8 mouse cellular contexts compared by ENCODE assay signal in the genomic region with DNA sequence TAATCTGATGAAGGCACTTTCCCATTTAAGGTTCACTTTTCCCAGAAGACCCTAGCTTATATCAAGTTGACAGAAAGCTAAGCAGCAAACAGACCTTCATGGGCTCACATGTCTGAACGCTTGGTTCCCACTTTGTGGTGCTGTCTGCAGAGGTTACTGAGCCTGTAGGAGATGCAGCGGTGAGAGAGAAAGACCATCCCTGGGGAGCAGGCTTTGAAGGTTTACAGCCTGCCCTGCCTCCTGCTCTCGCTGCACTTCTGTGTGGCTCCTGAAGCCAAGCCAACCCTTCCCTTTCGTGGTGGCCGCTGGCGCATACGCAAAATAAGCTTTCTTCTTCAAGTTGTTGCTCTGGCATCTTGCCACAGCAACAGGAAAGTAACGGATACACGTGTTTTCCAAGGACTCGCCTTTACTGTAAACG. TPM values are rescaled to one million over a fixed set of nuclear protein-coding genes. Genes with fewer than 3 reads are reported as not detected.
DNase-seq lines count a peak whose midpoint lies in the region; TF ChIP-seq lines count a peak whose summit lies in the region.

Gene 4930550C14Rik, plus strand, starts transcription at position 35 of the 421 bp plus-strand sequence.

- no peaks in the 10 kb centered on the region for H3K9me3 ChIP-seq in ES-Bruce4 (replicated peaks; ENCODE audit: control insufficient read depth, insufficient read depth, low read length, poor library complexity, severe bottlenecking)

- peak; percentile 72 for DNase-seq in adrenal gland, postnatal 14 days
- DNase-seq in heart, adult 18-20 months, result peak; percentile 38 to 47
- peak; percentile 63 for DNase-seq in kidney, adult 11 months
- DNase-seq in lung, adult 18-20 months, result peak; percentile 63 to 75
- DNase-seq in retina, embryonic 14.5 days (ENCODE audit: low spot score), result peak; percentile 51
- no peak for DNase-seq in cerebellum, adult 18-20 months
- no peak for DNase-seq in layer of hippocampus, adult 18-20 months (ENCODE audit: low spot score in 2 of 2)

- TF ChIP-seq CTCF in ES-Bruce4 (IDR thresholded peaks at IDR 0.05; ENCODE audit: low read depth, low read length), result no peak

- no peak for TF ChIP-seq POLR2A in ES-Bruce4 (IDR thresholded peaks at IDR 0.05; ENCODE audit: insufficient read depth, low read length)

- peak within 1 kb of the TSS; percentile 74 for H3K27ac ChIP-seq in ES-Bruce4 (ENCODE audit: insufficient read depth, low read length)

- TF ChIP-seq EP300 in ES-Bruce4 (IDR thresholded peaks at IDR 0.05; ENCODE audit: insufficient read depth, low read depth, low read length), result no peak

- H3K27me3 ChIP-seq in ES-Bruce4 (ENCODE audit: control insufficient read depth, insufficient read depth, low read length, poor library complexity, severe bottlenecking), result no peaks in the 10 kb centered on the region

- H3K36me3 ChIP-seq in ES-Bruce4 (ENCODE audit: control insufficient read depth, insufficient read depth, low read length, poor library complexity, severe bottlenecking), result no peaks in the 10 kb centered on the region

- H3K4me3 ChIP-seq in ES-Bruce4 (ENCODE audit: low read depth, low read length), result peak within 1 kb of the TSS; percentile 27

- peak within 1 kb of the TSS; percentile 48 for H3K9ac ChIP-seq in ES-Bruce4 (ENCODE audit: low read depth, poor library complexity, severe bottlenecking)

- H3K4me1 ChIP-seq in ES-Bruce4 (ENCODE audit: control insufficient read depth, insufficient read depth, low read length), result no peaks in the 10 kb centered on the region

RNA-seq across cellular contexts. Expression of gene 4930550C14Rik, which starts in this region (rescaled TPM):
- 3.5 and 5.1 TPM in 2 replicates for polyA plus RNA-seq in ES-Bruce4 (2011; ENCODE audit: insufficient read depth, insufficient read length, low read depth, missing spikeins)
- total RNA-seq in adrenal gland, postnatal 14 days (2021), result 0.44 and 0.98 TPM in 2 replicates
- total RNA-seq in heart, adult 18-20 months (2021), result not detected
- under 1 TPM; 0.15 to 0.33 TPM for total RNA-seq in layer of hippocampus, adult 18-20 months (2021)

Comparison
In these comparisons a context has a peak if more than half of its experiments do, and no peak if none do; other contexts are left out.
1. Peak in DNase-seq in adrenal gland, postnatal 14 days; RNA of the gene not detected or under 1 TPM.
2. Peak in DNase-seq in heart, adult 18-20 months; RNA of the gene not detected or under 1 TPM.
3. DNase-seq: peak in kidney, adult 11 months (single experiment), lung, adult 18-20 months (2 of 2) and retina, embryonic 14.5 days (single experiment); none in cerebellum, adult 18-20 months (0 of 2) and layer of hippocampus, adult 18-20 months (0 of 2).